Mouse (Mus musculus): ENCODE data around the gene Crb3. TPM values are rescaled to one million over a fixed set of nuclear protein-coding genes. Genes with fewer than 3 reads are reported as not detected.

The Crb3 gene
- polyA plus RNA-seq, 1 experiment = not detected

DNA sequence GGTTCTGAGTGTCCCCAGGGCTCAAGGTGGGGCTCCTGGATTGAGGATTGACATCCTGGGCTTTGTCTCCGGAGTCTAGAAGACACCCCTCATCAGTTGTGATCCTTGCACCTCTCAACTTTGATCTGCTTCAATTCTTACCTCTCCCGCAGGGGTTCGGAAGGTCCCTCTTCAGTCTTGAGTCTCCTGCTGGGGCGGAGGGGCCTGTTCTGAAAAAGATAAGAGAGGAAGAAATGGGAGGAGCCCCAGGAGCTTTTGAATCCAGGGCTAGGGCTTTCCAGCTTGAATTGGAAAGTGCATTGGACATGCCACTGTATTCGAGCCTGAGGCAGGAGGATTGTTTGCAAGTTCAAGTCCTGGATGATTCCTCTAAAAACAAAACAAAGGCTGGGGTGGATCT, 8.0 kb downstream of the Crb3 start:
- no peak overlapping the region for H3K4me2 ChIP-seq (ENCODE audit: low read depth)
- H3K36me3 ChIP-seq (ENCODE audit: control insufficient read depth, insufficient read depth) = no peaks in the 10 kb centered on the region
- peaks cover 74% of the 10 kb centered on the region for H3K27me3 ChIP-seq (ENCODE audit: control insufficient read depth, insufficient read depth, insufficient read length)
- no peak overlapping the region for H3K4me3 ChIP-seq
- no peaks in the 10 kb centered on the region for H3K79me2 ChIP-seq (ENCODE audit: control insufficient read depth, insufficient read depth)
- no peak overlapping the region for H3ac ChIP-seq (ENCODE audit: control insufficient read depth, insufficient read length)
- TF ChIP-seq USF1 (IDR thresholded peaks at IDR 0.05; ENCODE audit: low read depth) (no peak), MAX (IDR thresholded peaks at IDR 0.05; ENCODE audit: low read depth) (no peak), TCF12 (IDR thresholded peaks at IDR 0.05; ENCODE audit: insufficient read depth, poor library complexity, severe bottlenecking) (no peak), TCF3 (IDR thresholded peaks at IDR 0.05; ENCODE audit: insufficient read length, low read depth) (no peak), REST (IDR thresholded peaks at IDR 0.05; ENCODE audit: insufficient read depth, insufficient read length) (no peak), MYOG (IDR thresholded peaks at IDR 0.05; ENCODE audit: control insufficient read depth in 1 of 3, insufficient read depth in 1 of 3, insufficient read length in 2 of 3, low read depth in 2 of 3) (no peak), MYOD1 (IDR thresholded peaks at IDR 0.05; ENCODE audit: control insufficient read depth in 1 of 3, insufficient read length in 2 of 3, low read depth in 2 of 3) (no peak), CEBPB (IDR thresholded peaks at IDR 0.05; ENCODE audit: insufficient read depth, poor library complexity, severe bottlenecking) (no peak), SRF (IDR thresholded peaks at IDR 0.05; ENCODE audit: control insufficient read depth, insufficient read length, low read depth) (no peak), POLR2A (IDR thresholded peaks at IDR 0.05; ENCODE audit: insufficient read length, low read depth) (no peak)

DNA sequence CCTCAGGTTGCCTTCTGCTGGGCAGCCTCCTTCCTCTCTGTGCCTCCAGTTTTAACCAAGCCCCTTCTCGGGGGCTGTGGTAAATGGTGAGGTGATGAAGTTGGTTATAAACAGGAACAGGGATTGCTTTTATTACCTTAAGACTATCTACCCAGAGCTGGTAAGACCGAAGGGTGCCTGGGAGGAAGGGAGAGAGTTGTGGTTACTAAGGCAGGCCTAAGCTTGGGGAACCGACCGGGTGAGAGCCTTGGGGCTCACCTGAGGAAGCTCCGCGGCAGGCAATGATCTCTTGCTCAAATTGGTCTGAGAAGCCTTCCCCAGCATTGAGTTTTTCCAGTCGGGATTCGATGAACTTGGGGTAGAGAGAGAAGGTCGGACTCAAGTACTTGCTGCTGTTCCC, 11.4 kb downstream of the Crb3 start:
- H3K36me3 ChIP-seq (ENCODE audit: control insufficient read depth, insufficient read depth) = no peaks in the 10 kb centered on the region
- H3K27me3 ChIP-seq (ENCODE audit: control insufficient read depth, insufficient read depth, insufficient read length) = peaks cover 67% of the 10 kb centered on the region
- no peaks in the 10 kb centered on the region for H3K79me2 ChIP-seq (ENCODE audit: control insufficient read depth, insufficient read depth)
- H3K4me3 ChIP-seq = no peak overlapping the region
- no peak overlapping the region for H3K4me2 ChIP-seq (ENCODE audit: low read depth)
- H3ac ChIP-seq (ENCODE audit: control insufficient read depth, insufficient read length) = no peak overlapping the region
- no peak for TF ChIP-seq MAX (IDR thresholded peaks at IDR 0.05; ENCODE audit: low read depth)
- TF ChIP-seq REST (IDR thresholded peaks at IDR 0.05; ENCODE audit: insufficient read depth, insufficient read length) = no peak
- TF ChIP-seq MYOG (IDR thresholded peaks at IDR 0.05; ENCODE audit: control insufficient read depth in 1 of 3, insufficient read depth in 1 of 3, insufficient read length in 2 of 3, low read depth in 2 of 3) = no peak
- no peak for TF ChIP-seq TCF3 (IDR thresholded peaks at IDR 0.05; ENCODE audit: insufficient read length, low read depth)
- TF ChIP-seq TCF12 (IDR thresholded peaks at IDR 0.05; ENCODE audit: insufficient read depth, poor library complexity, severe bottlenecking) = no peak
- TF ChIP-seq USF1 (IDR thresholded peaks at IDR 0.05; ENCODE audit: low read depth) = no peak
- no peak for TF ChIP-seq POLR2AphosphoS2 (IDR thresholded peaks at IDR 0.05; ENCODE audit: insufficient read length, low read depth)
- TF ChIP-seq SRF (IDR thresholded peaks at IDR 0.05; ENCODE audit: control insufficient read depth, insufficient read length, low read depth) = no peak
- no peak for TF ChIP-seq POLR2A (IDR thresholded peaks at IDR 0.05; ENCODE audit: insufficient read length, low read depth)
- TF ChIP-seq E2F4 (IDR thresholded peaks at IDR 0.05; ENCODE audit: insufficient read depth) = no peak
- no peak for TF ChIP-seq CEBPB (IDR thresholded peaks at IDR 0.05; ENCODE audit: insufficient read depth, poor library complexity, severe bottlenecking)

DNA sequence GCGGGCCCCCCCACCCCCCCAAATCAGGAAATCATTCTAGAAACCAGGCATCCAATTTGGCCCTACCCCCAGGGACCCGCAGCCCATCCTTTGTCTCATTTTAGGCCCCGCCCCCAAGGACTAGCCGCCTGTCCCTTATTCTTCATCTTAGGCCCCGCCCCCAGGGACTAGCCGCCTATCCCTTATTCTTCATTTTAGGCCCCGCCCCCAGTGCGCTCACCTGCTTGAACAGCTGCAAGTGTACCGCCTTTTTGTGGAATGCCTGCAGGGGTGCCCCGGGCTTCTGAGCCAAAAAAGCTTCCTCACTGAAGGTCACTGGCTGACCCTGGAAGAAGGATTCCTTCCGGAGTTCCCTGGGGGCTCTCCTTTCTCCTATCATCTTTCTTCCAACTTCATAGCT, 11.8 kb downstream of the Crb3 start:
- TF ChIP-seq MYOG (IDR thresholded peaks at IDR 0.05; ENCODE audit: control insufficient read depth in 1 of 3, insufficient read depth in 1 of 3, insufficient read length in 2 of 3, low read depth in 2 of 3) = peak in 1 of 3 experiments; percentile 53
- TF ChIP-seq TCF12 (IDR thresholded peaks at IDR 0.05; ENCODE audit: insufficient read depth, poor library complexity, severe bottlenecking) = no peak
- no peak for TF ChIP-seq E2F4 (IDR thresholded peaks at IDR 0.05; ENCODE audit: insufficient read depth)
- TF ChIP-seq MYOD1 (IDR thresholded peaks at IDR 0.05; ENCODE audit: control insufficient read depth in 1 of 3, insufficient read length in 2 of 3, low read depth in 2 of 3) = peak in 1 of 3 experiments; percentile 9
- Histone ChIP-seq H3K36me3 (ENCODE audit: control insufficient read depth, insufficient read depth) (no peaks in the 10 kb centered on the region), H3ac (ENCODE audit: control insufficient read depth, insufficient read length) (no peak overlapping the region), H3K27me3 (ENCODE audit: control insufficient read depth, insufficient read depth, insufficient read length) (peaks cover 66% of the 10 kb centered on the region), H3K79me2 (ENCODE audit: control insufficient read depth, insufficient read depth) (no peaks in the 10 kb centered on the region), H3K4me2 (ENCODE audit: low read depth) (no peak overlapping the region), H3K4me3 (no peak overlapping the region)

DNA sequence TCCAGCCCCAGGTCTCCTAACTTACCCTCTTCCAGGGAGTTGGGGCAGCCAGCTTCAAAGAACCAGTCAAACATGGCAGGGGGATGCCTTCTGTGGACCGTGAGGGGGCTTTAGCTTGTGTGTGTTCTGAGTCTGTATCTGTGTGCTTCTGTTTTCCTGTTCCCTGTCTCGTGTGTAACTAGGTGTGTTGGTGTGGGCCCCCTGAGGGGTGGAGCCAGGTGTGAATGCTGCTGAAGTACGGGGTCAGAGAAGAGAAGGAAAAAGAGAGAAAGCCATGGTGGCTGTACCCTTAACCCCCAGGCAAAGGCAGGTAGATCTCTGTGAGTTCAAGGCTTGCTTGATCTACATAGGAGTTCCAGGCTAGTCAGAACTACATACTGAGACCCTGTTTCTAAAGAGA, 18.0 kb downstream of the Crb3 start:
- peaks cover 46% of the 10 kb centered on the region for H3K27me3 ChIP-seq (ENCODE audit: control insufficient read depth, insufficient read depth, insufficient read length)
- no peak for TF ChIP-seq TCF3 (IDR thresholded peaks at IDR 0.05; ENCODE audit: insufficient read length, low read depth)
- no peak for TF ChIP-seq CEBPB (IDR thresholded peaks at IDR 0.05; ENCODE audit: insufficient read depth, poor library complexity, severe bottlenecking)
- no peak overlapping the region for H3K4me3 ChIP-seq
- no peaks in the 10 kb centered on the region for H3K36me3 ChIP-seq (ENCODE audit: control insufficient read depth, insufficient read depth)
- H3K79me2 ChIP-seq (ENCODE audit: control insufficient read depth, insufficient read depth) = no peaks in the 10 kb centered on the region
- no peak overlapping the region for H3K4me2 ChIP-seq (ENCODE audit: low read depth)
- no peak overlapping the region for H3ac ChIP-seq (ENCODE audit: control insufficient read depth, insufficient read length)

DNA sequence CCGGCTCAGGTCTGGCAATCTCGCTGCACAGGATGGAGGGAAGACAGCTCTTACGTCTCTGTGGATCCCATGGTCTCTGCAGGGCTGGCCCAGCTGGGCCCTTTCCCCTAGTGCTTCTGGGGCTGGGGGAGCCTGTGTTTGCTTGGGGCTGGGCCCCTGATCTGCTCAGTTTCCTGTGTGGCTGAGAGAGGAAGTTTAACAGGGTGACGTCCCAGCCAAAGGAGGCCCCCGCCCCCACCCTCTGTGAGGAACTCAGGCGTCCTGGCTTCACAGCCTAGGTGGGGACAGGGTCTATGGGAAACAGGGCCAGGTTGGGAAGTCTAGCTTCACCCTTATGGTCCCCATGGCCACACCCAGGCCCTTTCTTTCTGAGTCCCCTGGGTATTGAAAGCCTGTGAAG, 19.4 kb downstream of the Crb3 start, which contains the start of gene Dennd1c:
Dennd1c (minus strand) TSS at position 179 of the 400 bp plus-strand sequence.
- Histone ChIP-seq H3K27me3 (ENCODE audit: control insufficient read depth, insufficient read depth, insufficient read length) (peaks cover 38% of the 10 kb centered on the region), H3K4me2 (ENCODE audit: low read depth) (no peak within 1 kb of the TSS), H3K36me3 (ENCODE audit: control insufficient read depth, insufficient read depth) (no peaks in the 10 kb centered on the region), H3ac (ENCODE audit: control insufficient read depth, insufficient read length) (no peak within 1 kb of the TSS), H3K79me2 (ENCODE audit: control insufficient read depth, insufficient read depth) (no peaks in the 10 kb centered on the region), H3K4me3 (no peak within 1 kb of the TSS)
- TF ChIP-seq TCF3 (IDR thresholded peaks at IDR 0.05; ENCODE audit: insufficient read length, low read depth) (no peak), REST (IDR thresholded peaks at IDR 0.05; ENCODE audit: insufficient read depth, insufficient read length) (no peak), E2F4 (IDR thresholded peaks at IDR 0.05; ENCODE audit: insufficient read depth) (no peak), MYOG (IDR thresholded peaks at IDR 0.05; ENCODE audit: control insufficient read depth in 1 of 3, insufficient read depth in 1 of 3, insufficient read length in 2 of 3, low read depth in 2 of 3) (no peak), MAX (IDR thresholded peaks at IDR 0.05; ENCODE audit: low read depth) (no peak), TCF12 (IDR thresholded peaks at IDR 0.05; ENCODE audit: insufficient read depth, poor library complexity, severe bottlenecking) (no peak), MYOD1 (IDR thresholded peaks at IDR 0.05; ENCODE audit: control insufficient read depth in 1 of 3, insufficient read length in 2 of 3, low read depth in 2 of 3) (no peak), SRF (IDR thresholded peaks at IDR 0.05; ENCODE audit: control insufficient read depth, insufficient read length, low read depth) (no peak), POLR2A (IDR thresholded peaks at IDR 0.05; ENCODE audit: insufficient read length, low read depth) (no peak), POLR2AphosphoS2 (IDR thresholded peaks at IDR 0.05; ENCODE audit: insufficient read length, low read depth) (no peak), USF1 (IDR thresholded peaks at IDR 0.05; ENCODE audit: low read depth) (no peak), CEBPB (IDR thresholded peaks at IDR 0.05; ENCODE audit: insufficient read depth, poor library complexity, severe bottlenecking) (no peak)

Measured in myocyte (in vitro differentiated cells).